Mouse (Mus musculus) MEL (cell line): Measurements from ENCODE around the gene Eif2b3. TPM values are rescaled to one million over a fixed set of nuclear protein-coding genes. Genes with fewer than 3 reads are reported as not detected.

Experiments used
- DNase-seq: peaks from one replicate; pipeline ENCODE4 v3.0.0; 2011; ENCODE audit warnings: low read depth, low spot score
- H3K27ac ChIP-seq: 2 replicates; pipeline ENCODE4 v1.5.1; 2012; ENCODE audit warnings: low read depth, mild to moderate bottlenecking, control low read depth, low read length, moderate library complexity; ENCODE audit not compliant: control insufficient read depth
- H3K27me3 ChIP-seq, 2 experiments: fragments of 150-350 bp in 1 of 2; sonication (generic) in 1 of 2; 2 replicates each; pipeline ENCODE4 v1.6.1; 2012; ENCODE audit warnings: low read length in 2 of 2, mild to moderate bottlenecking in 2 of 2, improper control_type of control experiment in 1 of 2, moderate library complexity in 1 of 2; ENCODE audit not compliant: insufficient read depth in 2 of 2, control insufficient read depth in 1 of 2
- H3K36me3 ChIP-seq, 2 experiments: 2 replicates each; pipeline ENCODE4 v1.6.1; 2012 to 2014; ENCODE audit warnings: low read length in 2 of 2, improper control_type of control experiment in 1 of 2, inconsistent platforms in 1 of 2, mild to moderate bottlenecking in 1 of 2; ENCODE audit not compliant: insufficient read depth in 2 of 2, control insufficient read depth in 1 of 2
- H3K4me1 ChIP-seq, 2 experiments: fragments of 150-350 bp in 1 of 2; sonication (generic) in 1 of 2; 2 replicates each; pipeline ENCODE4 v1.6.1; 2012; ENCODE audit warnings: low read length in 2 of 2, improper control_type of control experiment in 1 of 2, mild to moderate bottlenecking in 1 of 2; ENCODE audit not compliant: insufficient read depth in 2 of 2, control insufficient read depth in 1 of 2
- H3K4me3 ChIP-seq, 2 experiments: fragments of 150-350 bp in 1 of 2; sonication (generic) in 1 of 2; 2 replicates each; pipeline ENCODE4 v1.5.1; 2012; ENCODE audit warnings: low read depth in 2 of 2, low read length in 2 of 2, mild to moderate bottlenecking in 2 of 2, moderate library complexity in 2 of 2, control low read depth in 1 of 2, improper control_type of control experiment in 1 of 2; ENCODE audit not compliant: control insufficient read depth in 1 of 2, insufficient read depth in 1 of 2
- H3K79me2 ChIP-seq: 2 replicates; pipeline ENCODE4 v1.6.1; 2012; ENCODE audit warnings: mild to moderate bottlenecking, low read length, moderate library complexity; ENCODE audit not compliant: control insufficient read depth, poor library complexity, insufficient read depth
- H3K9ac ChIP-seq: 2 replicates; pipeline ENCODE4 v1.6.1; 2012; ENCODE audit warnings: low read depth, mild to moderate bottlenecking, control low read depth, low read length, moderate library complexity; ENCODE audit not compliant: control insufficient read depth, poor library complexity, severe bottlenecking
- H3K9me3 ChIP-seq: fragments of 150-350 bp; sonication (generic); replicated peaks from 2 replicates; pipeline ENCODE4 v1.6.1; 2012; ENCODE audit warnings: mild to moderate bottlenecking, low read length, improper control_type of control experiment, moderate library complexity; ENCODE audit not compliant: insufficient read depth
- CHD1 ChIP-seq: IDR thresholded peaks from 2 replicates; pipeline ENCODE4 v1.6.1; 2012; ENCODE audit warnings: low read depth, mild to moderate bottlenecking, inconsistent platforms, low read length, improper control_type of control experiment
- CTCF ChIP-seq, 3 experiments: IDR thresholded peaks in 2 of 3; conservative IDR thresholded peaks in 1 of 3; 2 replicates each; pipeline ENCODE4 v1.5.1; 2011 to 2012; ENCODE audit warnings: low read length in 3 of 3, low read depth in 2 of 3, mild to moderate bottlenecking in 2 of 3, improper control_type of control experiment in 1 of 3, inconsistent platforms in 1 of 3, mixed read lengths in 1 of 3, moderate library complexity in 1 of 3; ENCODE audit not compliant: control insufficient read depth in 1 of 3, insufficient read depth in 1 of 3, poor library complexity in 1 of 3, severe bottlenecking in 1 of 3
- E2F4 ChIP-seq: IDR thresholded peaks from 2 replicates; pipeline ENCODE4 v1.6.1; 2011; ENCODE audit warnings: low read depth, low read length, improper control_type of control experiment, borderline replicate concordance
- GABPA ChIP-seq: IDR thresholded peaks from 2 replicates; pipeline ENCODE4 v1.6.1; 2012; ENCODE audit warnings: low read depth, mild to moderate bottlenecking, inconsistent platforms, low read length, improper control_type of control experiment, moderate library complexity
- KAT2A ChIP-seq: conservative IDR thresholded peaks from 2 replicates; pipeline ENCODE4 v1.6.1; 2012; ENCODE audit warnings: low read depth, low read length, improper control_type of control experiment, inconsistent platforms
- MAFK ChIP-seq: IDR thresholded peaks from 2 replicates; pipeline ENCODE4 v1.6.1; 2011; ENCODE audit warnings: low read depth, mild to moderate bottlenecking, low read length, improper control_type of control experiment, borderline replicate concordance
- MEF2A ChIP-seq: IDR thresholded peaks from 2 replicates; pipeline ENCODE4 v1.6.1; 2014; ENCODE audit warnings: low read depth, mild to moderate bottlenecking, inconsistent platforms, low read length, improper control_type of control experiment; ENCODE audit not compliant: poor library complexity, insufficient replicate concordance, severe bottlenecking; ENCODE audit errors: extremely low read depth
- MYB ChIP-seq: IDR thresholded peaks from 2 replicates; pipeline ENCODE4 v1.6.1; 2011; ENCODE audit warnings: mild to moderate bottlenecking, low read depth, low read length, improper control_type of control experiment
- POLR2AphosphoS5 ChIP-seq: IDR thresholded peaks from 2 replicates; pipeline ENCODE4 v1.6.1; 2012; ENCODE audit warnings: low read depth, borderline replicate concordance, mild to moderate bottlenecking, inconsistent platforms, low read length, moderate library complexity, mixed read lengths
- RAD21 ChIP-seq: IDR thresholded peaks from 2 replicates; pipeline ENCODE4 v1.6.1; 2011; ENCODE audit warnings: mild to moderate bottlenecking, low read depth, low read length, improper control_type of control experiment
- SMC3 ChIP-seq: IDR thresholded peaks from 2 replicates; pipeline ENCODE4 v1.6.1; 2011; ENCODE audit warnings: low read depth, low read length, improper control_type of control experiment
- TBP ChIP-seq: IDR thresholded peaks from 2 replicates; pipeline ENCODE4 v1.8.0; 2011; ENCODE audit warnings: low read depth, low read length, improper control_type of control experiment
- polyA plus RNA-seq, 2 experiments: library from polyadenylated mRNA; stranded (reverse) in 1 of 2; unstranded in 1 of 2; fragments of >175 nt in 1 of 2; fragments of >200 nt in 1 of 2; gene quantifications; 2 replicates each; pipeline versions ENCODE4 v1.2.1 to v1.2.4; 2012; ENCODE audit warnings: low replicate concordance in 2 of 2, low read depth in 1 of 2; ENCODE audit not compliant: insufficient read length in 2 of 2, insufficient read depth in 1 of 2, missing spikeins in 1 of 2
- total RNA-seq: library from RNA; depleted of rRNA; stranded (reverse); fragments of 300-350 nt; gene quantifications from 2 replicates; pipeline ENCODE4 v1.2.3, GENCODE M21; 2012

Eif2b3 gene
- total and polyA plus RNA-seq, 3 experiments: 77.5 to 79.3 TPM; not detected in 1

DNA sequence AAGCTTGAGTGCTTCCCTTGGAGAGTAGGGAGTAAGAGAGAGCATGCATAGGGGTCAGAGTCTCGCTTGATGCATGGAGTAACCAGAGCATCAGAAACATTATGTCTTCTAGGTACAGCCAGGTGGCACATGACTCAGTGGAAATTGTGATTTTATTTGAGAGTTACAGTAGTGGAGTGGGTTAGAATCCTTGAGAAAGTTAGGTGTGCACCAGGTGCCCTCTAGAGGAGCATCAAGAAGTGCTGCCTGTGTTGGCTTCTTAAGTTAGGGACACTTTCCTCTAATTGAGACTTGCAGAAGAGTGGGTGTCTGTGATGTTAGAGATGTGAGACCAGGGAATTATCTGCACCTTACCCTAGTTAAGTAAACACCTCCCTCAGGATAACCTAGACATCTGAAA lies 11.9 kb downstream of the Eif2b3 start:
- no peaks in the 10 kb centered on the region; a peak in 2 of 4 replicates for H3K4me1 ChIP-seq
- TF ChIP-seq RAD21 (peak; percentile 6), CTCF (IDR thresholded peaks at IDR 0.05 in 2 of 3, conservative IDR thresholded peaks at IDR 0.05 in 1 of 3; ENCODE audit: control insufficient read depth in 1 of 3, insufficient read depth in 1 of 3, low read depth in 2 of 3, low read length in 3 of 3, poor library complexity in 1 of 3, severe bottlenecking in 1 of 3) (peak in 2 of 3 experiments; percentile 16 to 36; a peak in 2 of 6 replicates), MEF2A (no peak)
- H3K36me3 ChIP-seq: peaks cover 0 to 13% of the 10 kb centered on the region in 2 experiments; a peak in 2 of 4 replicates
- H3K4me3 ChIP-seq: no peak overlapping the region
- no peaks in the 10 kb centered on the region for H3K27me3 ChIP-seq
- no peak overlapping the region for H3K9ac ChIP-seq
- H3K27ac ChIP-seq: no peak overlapping the region
- H3K79me2 ChIP-seq: no peaks in the 10 kb centered on the region; the same call in none of the 2 replicates
- no peaks in the 10 kb centered on the region for H3K9me3 ChIP-seq
- peak; percentile 20 for DNase-seq

DNA sequence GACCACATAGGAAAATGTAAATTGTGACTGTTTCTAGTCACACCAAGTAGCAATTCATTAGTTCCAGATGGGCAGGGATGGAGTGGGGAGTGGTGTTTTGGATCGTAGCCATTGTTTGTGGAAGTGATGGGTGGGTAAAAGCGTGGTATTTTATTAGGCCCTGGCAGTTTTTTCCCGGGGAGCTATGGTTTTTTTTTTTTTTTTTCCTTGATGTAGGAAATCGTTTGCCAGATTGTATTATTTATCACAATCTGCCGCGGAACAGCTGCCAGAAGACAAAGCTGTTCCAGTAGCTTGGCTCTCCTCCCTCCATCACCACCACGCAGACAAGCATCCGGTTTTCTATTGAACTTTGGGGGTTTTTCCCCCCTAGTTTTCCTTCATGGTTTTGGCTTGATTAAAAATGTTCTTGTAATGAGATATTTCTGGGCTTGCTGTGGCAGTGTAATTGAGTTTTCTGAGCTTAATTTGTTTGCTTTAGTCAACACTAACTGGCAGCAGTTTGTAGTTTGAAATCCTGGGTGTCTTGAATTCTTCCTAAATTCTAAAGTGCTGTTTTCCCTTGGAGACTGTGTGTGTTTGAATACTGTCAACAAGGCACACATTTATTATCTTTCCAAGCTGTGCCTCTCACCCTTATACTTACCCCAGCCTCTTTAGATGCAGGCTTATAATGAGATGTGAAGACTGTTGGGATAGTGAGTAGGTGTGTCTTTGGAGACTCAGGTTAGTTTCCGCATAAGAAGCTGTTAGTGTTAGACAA lies 20.9 kb downstream of the Eif2b3 start:
- Histone ChIP-seq H3K27me3 (no peaks in the 10 kb centered on the region), H3K9ac (no peak overlapping the region), H3K27ac (no peak overlapping the region), H3K36me3 (peaks cover 2 to 11% of the 10 kb centered on the region in 2 experiments), H3K4me1 (no peaks in the 10 kb centered on the region), H3K79me2 (no peaks in the 10 kb centered on the region; the same call in 1 of the 2 replicates), H3K9me3 (no peaks in the 10 kb centered on the region)
- no peak for DNase-seq
- no peak for TF ChIP-seq MEF2A
- TF ChIP-seq, all 39 proteins: peak for 0
- H3K4me3 ChIP-seq: no peak overlapping the region

DNA sequence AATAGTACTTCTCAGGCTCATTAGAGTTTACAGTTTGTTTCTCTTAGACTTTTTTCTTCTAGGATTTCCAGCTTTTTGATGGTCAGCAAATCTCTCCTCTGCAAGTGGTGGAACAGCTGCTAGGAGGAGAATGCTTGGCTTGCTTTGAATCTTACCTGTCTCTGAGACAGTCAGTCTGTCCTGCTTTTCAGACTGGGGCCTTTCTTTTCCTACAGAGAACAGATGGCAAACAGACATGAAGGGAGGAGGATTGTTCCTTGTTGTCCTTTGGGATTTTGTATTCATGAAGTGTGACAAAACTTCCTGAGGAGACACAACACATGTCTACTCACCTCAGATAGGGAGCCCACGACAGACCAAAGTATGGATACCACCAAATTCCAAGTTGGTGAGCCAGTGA lies 21.6 kb downstream of the Eif2b3 start:
- Histone ChIP-seq H3K9me3 (no peaks in the 10 kb centered on the region), H3K79me2 (no peaks in the 10 kb centered on the region; the same call in 1 of the 2 replicates), H3K27ac (no peak overlapping the region), H3K4me1 (no peaks in the 10 kb centered on the region), H3K27me3 (no peaks in the 10 kb centered on the region), H3K9ac (no peak overlapping the region), H3K4me3 (no peak overlapping the region), H3K36me3 (peaks cover 2 to 11% of the 10 kb centered on the region in 2 experiments)
- DNase-seq: no peak
- TF ChIP-seq MYB (no peak), CTCF (IDR thresholded peaks at IDR 0.05 in 2 of 3, conservative IDR thresholded peaks at IDR 0.05 in 1 of 3; ENCODE audit: control insufficient read depth in 1 of 3, insufficient read depth in 1 of 3, low read depth in 2 of 3, low read length in 3 of 3, poor library complexity in 1 of 3, severe bottlenecking in 1 of 3) (no peak), MAFK (no peak), GABPA (no peak), TBP (no peak), SMC3 (no peak), KAT2A (no peak), E2F4 (no peak), POLR2AphosphoS5 (no peak), CHD1 (no peak)
